Comparison of ENCODE assay signal across 18 mouse cellular contexts in the genomic region with DNA sequence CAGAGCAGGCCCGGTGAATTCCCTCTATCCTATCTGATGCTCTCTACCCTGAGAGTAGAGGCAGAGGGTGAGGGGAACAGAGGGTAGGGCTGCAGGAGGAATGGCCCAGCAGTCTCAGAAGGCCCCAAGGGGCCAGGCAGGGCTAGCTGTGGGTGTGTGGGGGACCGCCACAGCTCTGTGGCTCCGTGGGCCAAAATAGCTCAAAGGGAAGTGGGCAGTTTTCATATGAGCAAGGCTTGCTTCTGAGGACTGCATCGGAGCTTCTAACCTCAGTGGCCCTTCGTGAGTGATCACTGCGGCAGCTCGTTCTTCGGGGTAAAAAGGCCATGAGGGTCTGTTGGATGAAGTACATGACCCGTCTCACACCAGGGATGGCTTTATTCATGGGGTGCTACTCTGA. TPM values are rescaled to one million over a fixed set of nuclear protein-coding genes. Genes with fewer than 3 reads are reported as not detected.
DNase-seq lines count a peak whose midpoint lies in the region; ATAC-seq and TF ChIP-seq lines count a peak whose summit lies in the region.
"Had no signal": no experiment of that assay in that cellular context is flagged by ENCODE, and none has a peak within 500 bp of the region (broad histone marks: within the 10 kb centered on the region; RNA-seq: fewer than 3 reads in every experiment).

No protein-coding gene starts in this region.

- peaks cover 38% of the 10 kb centered on the region for H3K36me3 ChIP-seq in forebrain, embryonic 12.5 days (replicated peaks)
- peaks cover 2% of the 10 kb centered on the region; the same call in 1 of the 2 replicates for H3K36me3 ChIP-seq in forebrain, embryonic 11.5 days (ENCODE audit: control insufficient read depth, insufficient read depth, low read length)
- peaks cover 20% of the 10 kb centered on the region for H3K36me3 ChIP-seq in liver, embryonic 12.5 days
- H3K36me3 ChIP-seq in liver, embryonic 11.5 days (ENCODE audit: control insufficient read depth, insufficient read depth, low read length) = peaks cover 7% of the 10 kb centered on the region
- H3K36me3 ChIP-seq in liver, postnatal 0 days (replicated peaks; ENCODE audit: insufficient read depth, low read length) = peaks cover 12% of the 10 kb centered on the region
- H3K36me3 ChIP-seq in spleen, adult 2 months (ENCODE audit: control insufficient read depth, insufficient read depth, low read length) = no peaks in the 10 kb centered on the region; the same call in 1 of the 2 replicates

- ATAC-seq in forebrain, embryonic 12.5 days (ENCODE audit: low FRiP score) = no peak
- no peak for ATAC-seq in forebrain, embryonic 11.5 days (replicated peaks; ENCODE audit: low FRiP score)
- no peak for ATAC-seq in liver, embryonic 12.5 days
- no peak for ATAC-seq in liver, embryonic 11.5 days (replicated peaks; ENCODE audit: low FRiP score)
- ATAC-seq in liver, postnatal 0 days = 0 out of 2 replicates have a peak, but pooled peaks have one; percentile 20
- ATAC-seq: inflammation-experienced regulatory T-cells, adult 6 months had no signal

- TF ChIP-seq EP300 in liver, postnatal 0 days (IDR thresholded peaks at IDR 0.05; ENCODE audit: low read depth) = no peak

- no peak overlapping the region for H3K4me3 ChIP-seq in forebrain, embryonic 12.5 days (replicated peaks)
- H3K4me3 ChIP-seq in forebrain, embryonic 11.5 days (ENCODE audit: low read depth, low read length) = no peak overlapping the region
- H3K4me3 ChIP-seq in liver, embryonic 12.5 days = no peak overlapping the region
- H3K4me3 ChIP-seq in liver, embryonic 11.5 days (ENCODE audit: low read depth, low read length) = no peak overlapping the region
- H3K4me3 ChIP-seq in liver, postnatal 0 days (ENCODE audit: low read depth, low read length) = no peak overlapping the region
- H3K4me3 ChIP-seq in spleen, adult 2 months (ENCODE audit: extremely low read depth, insufficient read depth, insufficient read length) = peak overlapping the region; percentile 70
- H3K4me3 ChIP-seq: embryonic facial prominence, embryonic 10.5 days; liver, embryonic 13.5 days had no signal

- no peaks in the 10 kb centered on the region for H3K4me1 ChIP-seq in forebrain, embryonic 12.5 days
- no peaks in the 10 kb centered on the region for H3K4me1 ChIP-seq in forebrain, embryonic 11.5 days (replicated peaks; ENCODE audit: control insufficient read depth, insufficient read depth, low read length)
- peaks cover 13% of the 10 kb centered on the region; the same call in 1 of the 2 replicates for H3K4me1 ChIP-seq in liver, embryonic 12.5 days
- H3K4me1 ChIP-seq in liver, embryonic 11.5 days (replicated peaks; ENCODE audit: control insufficient read depth, insufficient read depth, low read length) = no peaks in the 10 kb centered on the region; the same call in 1 of the 2 replicates
- peaks cover 3% of the 10 kb centered on the region; the same call in 1 of the 2 replicates for H3K4me1 ChIP-seq in liver, postnatal 0 days (ENCODE audit: insufficient read depth)
- H3K4me1 ChIP-seq in spleen, adult 2 months (ENCODE audit: control insufficient read depth, insufficient read depth, insufficient read length) = peaks cover 19% of the 10 kb centered on the region; the same call in 1 of the 2 replicates
- H3K4me1 ChIP-seq: embryonic facial prominence, embryonic 10.5 days had no signal

- DNase-seq in forebrain, embryonic 11.5 days (ENCODE audit: low spot score) = no peak
- no peak for DNase-seq in liver, embryonic 11.5 days (ENCODE audit: low spot score)
- DNase-seq in liver, postnatal 0 days = no peak
- DNase-seq in spleen, adult 2 months (ENCODE audit: low read depth in 1 of 2, low spot score in 2 of 2) = peak in 1 of 2 experiments; percentile 78
- no peak for DNase-seq in Muller cell, postnatal 12 days (ENCODE audit: inconsistent ontology term)
- DNase-seq in left cerebral cortex, postnatal 4 days = no peak
- DNase-seq: adrenal gland, adult 2 months; cerebellum, postnatal 10 days; heart, postnatal 36 days; kidney, postnatal 25 days; liver, embryonic 13.5 days; lung, postnatal 36 days; right cerebral cortex, postnatal 25 days had no signal

- H3K9me3 ChIP-seq in forebrain, embryonic 12.5 days = no peaks in the 10 kb centered on the region
- H3K9me3 ChIP-seq in forebrain, embryonic 11.5 days (ENCODE audit: control insufficient read depth, low read length) = no peaks in the 10 kb centered on the region
- H3K9me3 ChIP-seq in liver, embryonic 12.5 days (replicated peaks) = no peaks in the 10 kb centered on the region
- no peaks in the 10 kb centered on the region for H3K9me3 ChIP-seq in liver, embryonic 11.5 days (ENCODE audit: control insufficient read depth, low read length)
- H3K9me3 ChIP-seq in liver, postnatal 0 days (ENCODE audit: low read length) = no peaks in the 10 kb centered on the region
- H3K9me3 ChIP-seq: embryonic facial prominence, embryonic 10.5 days; liver, embryonic 13.5 days had no signal

- no peaks in the 10 kb centered on the region for H3K27me3 ChIP-seq in forebrain, embryonic 12.5 days
- H3K27me3 ChIP-seq in forebrain, embryonic 11.5 days (ENCODE audit: control insufficient read depth, insufficient read depth, low read length) = no peaks in the 10 kb centered on the region
- no peaks in the 10 kb centered on the region for H3K27me3 ChIP-seq in liver, embryonic 12.5 days (replicated peaks)
- H3K27me3 ChIP-seq in liver, embryonic 11.5 days (replicated peaks; ENCODE audit: control insufficient read depth, insufficient read depth, low read length) = no peaks in the 10 kb centered on the region
- no peaks in the 10 kb centered on the region for H3K27me3 ChIP-seq in liver, postnatal 0 days (ENCODE audit: insufficient read depth, low read length)
- no peaks in the 10 kb centered on the region for H3K27me3 ChIP-seq in spleen, adult 2 months (ENCODE audit: control insufficient read depth, insufficient read depth, low read length)
- H3K27me3 ChIP-seq: liver, embryonic 13.5 days had no signal

- no peak overlapping the region for H3K4me2 ChIP-seq in forebrain, embryonic 12.5 days
- H3K4me2 ChIP-seq in forebrain, embryonic 11.5 days (ENCODE audit: low read depth, low read length, severe bottlenecking) = no peak overlapping the region
- H3K4me2 ChIP-seq in liver, embryonic 12.5 days = no peak overlapping the region
- no peak overlapping the region for H3K4me2 ChIP-seq in liver, embryonic 11.5 days
- H3K4me2 ChIP-seq in liver, postnatal 0 days (ENCODE audit: low read depth, low read length) = no peak overlapping the region
- H3K4me2 ChIP-seq: liver, embryonic 13.5 days had no signal

- H3K9ac ChIP-seq in forebrain, embryonic 12.5 days = no peak overlapping the region
- H3K9ac ChIP-seq in forebrain, embryonic 11.5 days (ENCODE audit: low read length) = no peak overlapping the region
- H3K9ac ChIP-seq in liver, embryonic 12.5 days = no peak overlapping the region
- H3K9ac ChIP-seq in liver, embryonic 11.5 days (ENCODE audit: low read depth, low read length) = no peak overlapping the region
- no peak overlapping the region for H3K9ac ChIP-seq in liver, postnatal 0 days (replicated peaks)
- H3K9ac ChIP-seq: liver, embryonic 13.5 days had no signal

- TF ChIP-seq CTCF in liver, postnatal 0 days (IDR thresholded peaks at IDR 0.05; ENCODE audit: low read depth) = no peak
- no peak for TF ChIP-seq CTCF in spleen, adult 2 months (IDR thresholded peaks at IDR 0.05; ENCODE audit: extremely low read depth, insufficient read depth, insufficient read length, insufficient replicate concordance)

- TF ChIP-seq POLR2A in spleen, adult 2 months (IDR thresholded peaks at IDR 0.05; ENCODE audit: low read depth, low read length) = peak; percentile 39; the same call in 1 of the 2 replicates

- intact Hi-C loops in left cerebral cortex, postnatal 4 days (cut with DNase I) = no loop called here

- 86% methylated on average over 9 of the region's 9 CpGs for WGBS in forebrain, embryonic 12.5 days
- 91% methylated on average over 9 of the region's 9 CpGs for WGBS in forebrain, embryonic 11.5 days
- 69% methylated on average over 9 of the region's 9 CpGs for WGBS in liver, embryonic 12.5 days (ENCODE audit: insufficient replicate concordance)
- 74% methylated on average over 9 of the region's 9 CpGs for WGBS in liver, embryonic 11.5 days
- 62% methylated on average over 9 of the region's 9 CpGs for WGBS in liver, postnatal 0 days (ENCODE audit: insufficient replicate concordance)
- 25% methylated on average over 9 of the region's 9 CpGs for WGBS in spleen, adult 2 months

- 0 out of 2 replicates have a peak overlapping the region, but pooled peaks have one; percentile 25 for H3K27ac ChIP-seq in forebrain, embryonic 12.5 days
- H3K27ac ChIP-seq in forebrain, embryonic 11.5 days (ENCODE audit: low read depth, low read length) = no peak overlapping the region
- H3K27ac ChIP-seq in liver, embryonic 12.5 days = 0 out of 2 replicates have a peak overlapping the region, but pooled peaks have one; percentile 29
- H3K27ac ChIP-seq in liver, embryonic 11.5 days (ENCODE audit: low read depth, low read length) = no peak overlapping the region
- H3K27ac ChIP-seq in liver, postnatal 0 days (ENCODE audit: low read depth) = no peak overlapping the region; the same call in 1 of the 2 replicates
- peak overlapping the region; percentile 85 for H3K27ac ChIP-seq in spleen, adult 2 months (ENCODE audit: insufficient read depth, low read length)
- H3K27ac ChIP-seq: embryonic facial prominence, embryonic 10.5 days had no signal

RNA-seq across cellular contexts. Expression of a gene that starts 1.1 kb away (rescaled TPM):
- polyA plus RNA-seq in forebrain, embryonic 12.5 days (2016; fragmentation: Nextera tagmentation; extraction: Ambion mirVana) = 3.2 and 4.8 TPM in 2 replicates
- polyA plus RNA-seq in forebrain, embryonic 11.5 days (2014; fragmentation: Nextera tagmentation; extraction: Ambion mirVana) = 2.2 and 3.8 TPM in 2 replicates
- 1.7 and 1.8 TPM in 2 replicates for polyA plus RNA-seq in liver, embryonic 12.5 days (2016; fragmentation: Nextera tagmentation; extraction: Ambion mirVana)
- 2.0 and 2.1 TPM in 2 replicates for polyA plus RNA-seq in liver, embryonic 11.5 days (2014; fragmentation: Nextera tagmentation; extraction: Ambion mirVana)
- 2.4 TPM in 2 replicates for polyA plus RNA-seq in liver, postnatal 0 days (2015; fragmentation: Nextera tagmentation; extraction: Ambion mirVana)
- 52.2 and 52.4 TPM in 2 replicates for polyA plus RNA-seq in spleen, adult 2 months (2012; rRNA removed)
- 1 to 10 TPM; 4.4 to 5.6 TPM for total RNA-seq in left cerebral cortex, postnatal 4 days (2021)

RNA-seq across cellular contexts. Expression of a gene that starts 25.6 kb away (rescaled TPM):
- polyA plus RNA-seq in forebrain, embryonic 12.5 days (2016; fragmentation: Nextera tagmentation; extraction: Ambion mirVana) = 459 and 466 TPM in 2 replicates
- polyA plus RNA-seq in forebrain, embryonic 11.5 days (2014; fragmentation: Nextera tagmentation; extraction: Ambion mirVana) = 493 and 540 TPM in 2 replicates
- polyA plus RNA-seq in liver, embryonic 12.5 days (2016; fragmentation: Nextera tagmentation; extraction: Ambion mirVana) = 287 and 308 TPM in 2 replicates
- polyA plus RNA-seq in liver, embryonic 11.5 days (2014; fragmentation: Nextera tagmentation; extraction: Ambion mirVana) = 401 and 428 TPM in 2 replicates
- polyA plus RNA-seq in liver, postnatal 0 days (2015; fragmentation: Nextera tagmentation; extraction: Ambion mirVana) = 124 and 132 TPM in 2 replicates
- polyA plus RNA-seq in spleen, adult 2 months (2012; rRNA removed) = 125 and 143 TPM in 2 replicates
- total RNA-seq in left cerebral cortex, postnatal 4 days (2021) = 100 to 1,000 TPM; 285 to 287 TPM

RNA-seq across cellular contexts. Expression of a gene that starts 32.6 kb away (rescaled TPM):
- 305 and 325 TPM in 2 replicates for polyA plus RNA-seq in forebrain, embryonic 12.5 days (2016; fragmentation: Nextera tagmentation; extraction: Ambion mirVana)
- 375 and 391 TPM in 2 replicates for polyA plus RNA-seq in forebrain, embryonic 11.5 days (2014; fragmentation: Nextera tagmentation; extraction: Ambion mirVana)
- 259 and 263 TPM in 2 replicates for polyA plus RNA-seq in liver, embryonic 12.5 days (2016; fragmentation: Nextera tagmentation; extraction: Ambion mirVana)
- polyA plus RNA-seq in liver, embryonic 11.5 days (2014; fragmentation: Nextera tagmentation; extraction: Ambion mirVana) = 363 and 374 TPM in 2 replicates
- polyA plus RNA-seq in liver, postnatal 0 days (2015; fragmentation: Nextera tagmentation; extraction: Ambion mirVana) = 75.4 and 81.4 TPM in 2 replicates
- 82.8 and 86.9 TPM in 2 replicates for polyA plus RNA-seq in spleen, adult 2 months (2012; rRNA removed)
- 10 to 100 TPM; 81.7 to 92.8 TPM for total RNA-seq in left cerebral cortex, postnatal 4 days (2021)

RNA-seq across cellular contexts. Expression of a gene that starts 53.8 kb away (rescaled TPM):
- 0.14 and 0.27 TPM in 2 replicates for polyA plus RNA-seq in forebrain, embryonic 12.5 days (2016; fragmentation: Nextera tagmentation; extraction: Ambion mirVana)
- not detected in 2 replicates for polyA plus RNA-seq in forebrain, embryonic 11.5 days (2014; fragmentation: Nextera tagmentation; extraction: Ambion mirVana)
- polyA plus RNA-seq in liver, embryonic 12.5 days (2016; fragmentation: Nextera tagmentation; extraction: Ambion mirVana) = not detected in 2 replicates
- polyA plus RNA-seq in liver, embryonic 11.5 days (2014; fragmentation: Nextera tagmentation; extraction: Ambion mirVana) = not detected in 2 replicates
- not detected in 2 replicates for polyA plus RNA-seq in liver, postnatal 0 days (2015; fragmentation: Nextera tagmentation; extraction: Ambion mirVana)
- 0.06 TPM in 1 of 2 replicates, not detected in the other for polyA plus RNA-seq in spleen, adult 2 months (2012; rRNA removed)
- not detected for total RNA-seq in left cerebral cortex, postnatal 4 days (2021)
- total RNA-seq: adrenal gland, adult 2 months; heart, adult 8-10 months; heart, postnatal 36 days had no signal
- polyA plus RNA-seq: embryonic facial prominence, embryonic 10.5 days; liver, embryonic 13.5 days had no signal

Comparison
In these comparisons a context has a peak if more than half of its experiments do, and no peak if none do; other contexts are left out.
1. H3K27ac ChIP-seq: peak in forebrain, embryonic 12.5 days (single experiment), liver, embryonic 12.5 days (single experiment) and spleen, adult 2 months (single experiment); none in forebrain, embryonic 11.5 days (single experiment), liver, embryonic 11.5 days (single experiment) and liver, postnatal 0 days (single experiment).